Mouse (Mus musculus) heart, adult 11 months (tissue): ENCODE results near the gene Sptb.

Experiments
- DNase-seq: peaks from one replicate; pipeline ENCODE4 v3.0.0; 2022

The Sptb gene

DNA sequence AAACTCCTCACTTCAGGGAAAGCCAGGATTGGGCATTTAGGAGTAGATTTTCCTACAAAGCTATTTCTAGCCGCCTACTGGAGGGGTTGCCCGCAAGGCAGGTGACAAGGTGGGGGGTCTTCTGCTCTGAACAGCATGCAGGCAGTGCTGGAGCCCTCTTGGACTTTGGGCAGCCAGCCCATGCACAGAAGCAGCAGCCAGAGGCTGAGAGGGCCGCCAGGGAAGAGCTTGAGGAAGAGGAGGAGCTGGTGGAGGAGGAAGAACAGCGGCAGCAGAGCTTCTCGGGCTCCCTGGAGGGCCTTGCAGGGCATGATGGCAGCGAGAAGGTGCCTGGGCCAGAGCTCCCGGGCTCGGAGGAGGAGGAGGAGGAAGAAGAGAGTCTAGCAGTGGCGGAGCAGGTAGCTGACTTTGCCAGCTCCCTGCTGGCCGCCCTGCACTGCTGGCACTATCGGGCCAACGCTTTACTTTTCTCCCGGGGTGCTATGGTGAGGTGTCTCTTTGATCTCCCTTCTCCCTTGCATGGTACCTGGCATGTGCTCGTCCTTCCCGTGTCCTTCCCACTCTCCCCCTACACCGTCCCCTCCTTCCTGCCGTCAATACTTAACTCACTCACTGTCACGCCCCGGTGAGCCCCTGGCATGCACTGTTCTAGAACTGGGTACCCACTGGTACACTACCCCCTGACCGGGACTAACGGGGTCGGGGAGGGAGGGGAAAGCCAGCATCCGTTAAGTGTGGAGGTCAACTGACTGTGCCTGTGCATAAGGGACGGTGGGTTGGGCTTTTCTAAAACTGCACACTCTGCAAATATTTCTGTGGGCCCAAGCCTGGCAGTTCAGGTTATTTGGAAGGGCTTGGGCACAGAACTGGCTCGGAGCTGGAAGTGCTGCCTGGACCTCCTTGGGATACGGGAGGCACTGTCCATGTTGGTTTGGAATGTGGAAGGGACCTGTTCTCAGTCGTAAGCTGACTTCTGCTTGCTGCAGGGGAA lies 137.8 kb downstream of the Sptb start:
- no peak for DNase-seq

DNA sequence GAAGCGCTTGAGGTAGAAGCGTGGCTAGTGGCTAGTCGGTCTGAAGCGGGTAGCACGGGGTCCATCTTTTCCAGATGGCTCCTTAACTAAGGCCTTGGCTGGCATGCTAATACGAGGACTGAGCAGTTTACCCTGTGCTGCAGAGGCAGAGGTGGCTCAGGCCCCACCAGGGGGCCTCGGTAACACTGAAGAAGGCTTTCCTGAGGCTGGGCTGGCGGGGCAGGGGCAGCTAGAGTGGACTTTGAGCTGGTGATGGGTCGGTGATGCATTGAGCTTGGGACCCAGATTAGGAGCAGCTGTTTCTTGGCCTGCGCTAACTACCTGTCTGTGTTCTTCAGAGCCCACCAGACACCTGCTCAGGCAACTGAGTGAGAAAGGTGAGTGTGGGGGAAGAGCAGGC lies 139.1 kb downstream of the Sptb start:
- DNase-seq, result no peak

DNA sequence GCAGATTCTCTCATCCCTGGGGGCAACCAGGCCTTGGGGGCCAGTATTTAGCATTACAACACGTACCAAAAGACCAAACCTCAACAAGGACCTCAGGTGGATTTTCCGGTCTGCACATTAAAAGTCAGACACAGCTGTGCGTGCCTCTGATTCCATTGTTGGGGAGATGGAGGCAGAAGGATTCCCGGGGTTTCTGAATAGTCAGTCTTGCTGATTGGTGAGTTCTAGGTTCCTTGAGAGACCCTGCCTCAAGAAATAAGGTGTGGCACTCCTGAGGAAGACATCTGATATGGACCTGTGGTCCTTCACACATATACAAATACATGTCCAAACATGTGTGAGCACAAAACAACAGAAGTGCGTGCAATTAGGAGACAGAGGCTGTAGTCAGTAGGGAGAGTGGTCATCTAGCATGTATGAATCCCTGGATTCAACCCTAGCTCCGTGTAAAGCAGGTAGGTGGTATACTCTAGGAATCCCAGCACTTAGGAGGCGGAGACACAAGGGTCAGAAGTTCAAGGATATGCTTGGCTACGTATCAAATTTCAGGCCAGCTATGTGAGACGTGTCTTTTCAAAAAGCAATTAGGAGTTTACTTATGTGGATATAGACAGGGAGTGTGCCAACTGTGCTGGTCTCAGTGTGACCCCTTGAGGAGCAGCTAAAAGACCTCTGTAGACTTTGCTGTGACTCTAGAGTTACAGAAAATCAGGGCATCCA lies 140.0 kb downstream of the Sptb start:
- DNase-seq, result no peak

DNA sequence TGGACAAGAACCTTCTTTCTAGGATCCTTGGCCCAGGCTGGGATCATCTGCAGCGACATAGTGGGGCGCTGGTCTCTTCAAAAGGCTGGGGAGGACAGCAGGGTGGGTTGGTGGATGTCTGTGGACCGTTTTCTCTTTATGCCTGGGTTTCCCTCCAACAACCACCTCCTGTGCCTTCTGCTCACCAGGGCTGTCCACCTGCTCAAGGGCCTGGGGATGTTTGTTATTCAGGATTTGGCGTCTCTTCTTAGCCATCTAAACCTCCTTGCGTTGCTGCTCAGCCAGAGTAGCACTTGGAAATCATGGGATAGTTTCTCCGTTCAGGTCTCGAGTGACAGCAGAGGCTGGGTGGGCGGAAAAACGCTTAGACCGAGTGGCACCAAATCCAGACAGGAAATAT lies 144.1 kb downstream of the Sptb start:
- DNase-seq, result no peak

GRCm38 (mm10) chr12:76562196-76562595 lies 148.2 kb downstream of the Sptb start:
- DNase-seq, result peak; percentile 93

DNA sequence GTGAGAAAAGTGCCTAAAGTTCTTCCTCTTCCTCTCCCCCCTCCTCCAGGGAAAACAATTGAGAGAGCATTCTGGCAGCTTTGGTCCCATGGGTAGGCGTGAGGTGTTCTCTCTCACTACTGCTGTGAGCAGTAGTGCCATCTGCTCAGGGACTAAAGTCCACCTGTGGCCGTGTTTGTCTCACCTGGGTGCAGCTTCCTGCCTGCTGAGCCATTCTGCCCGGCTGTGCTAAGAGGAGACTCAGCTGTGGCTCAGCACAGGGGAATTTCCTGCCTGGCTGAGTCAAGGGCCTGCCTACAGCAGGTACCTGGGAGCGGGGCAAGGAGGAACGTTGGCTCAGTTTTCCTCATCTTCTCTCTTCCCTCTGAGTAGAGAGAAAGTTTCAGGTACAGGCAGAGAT lies 152.1 kb downstream of the Sptb start:
- no peak for DNase-seq

DNA sequence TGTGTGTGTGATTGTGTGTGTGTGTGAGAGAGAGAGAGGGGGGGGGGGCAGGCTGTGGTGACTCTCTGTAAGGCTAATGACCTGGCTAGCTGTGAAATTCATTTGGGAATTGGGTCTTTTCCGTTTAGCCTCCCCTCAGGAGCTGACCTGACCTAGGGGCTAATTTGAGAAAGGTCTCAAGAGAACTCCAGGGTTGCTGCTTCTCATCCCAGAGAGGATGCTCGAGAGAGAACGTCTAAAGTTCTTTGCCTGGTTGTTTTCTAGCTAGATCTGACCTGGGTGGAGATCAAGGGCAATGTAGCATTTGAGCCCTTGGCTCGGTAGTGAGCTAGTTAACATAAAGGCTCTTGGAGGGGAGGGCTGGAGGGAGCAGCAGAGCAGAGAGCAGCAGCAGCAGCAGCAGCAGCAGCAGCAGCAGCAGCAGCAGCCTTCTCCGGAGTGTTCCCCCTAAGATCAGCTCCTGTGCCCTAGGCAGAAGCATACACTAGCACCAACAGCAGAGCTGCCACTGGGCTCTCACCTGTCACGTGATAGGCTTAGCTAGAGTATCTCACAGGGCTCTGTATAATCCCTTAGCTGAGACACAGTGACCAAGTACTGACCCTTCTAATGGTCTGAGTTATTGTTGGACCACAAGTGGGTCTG lies 153.5 kb downstream of the Sptb start:
- no peak for DNase-seq

DNA sequence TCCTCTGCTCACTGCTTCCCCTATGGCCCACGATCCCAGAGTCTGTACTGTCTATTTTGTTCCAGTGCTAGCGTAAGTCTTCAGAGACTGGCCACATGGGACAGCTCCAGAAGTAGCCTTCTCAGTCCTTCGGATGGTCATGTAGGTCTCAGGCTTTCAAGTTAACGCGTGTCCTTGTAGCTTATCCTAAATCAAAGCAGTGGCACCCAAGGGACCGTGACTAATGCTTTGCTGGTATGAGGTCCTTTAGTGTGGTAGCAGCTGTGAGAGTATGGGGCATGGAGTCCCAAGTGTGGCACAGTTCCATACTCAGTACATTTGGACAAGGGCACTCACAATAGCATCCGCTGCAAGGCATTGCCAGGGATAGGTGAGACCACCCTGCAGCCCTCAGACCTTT lies 154.2 kb downstream of the Sptb start:
- peak; percentile 96 for DNase-seq

- peak; percentile 94 for DNase-seq
These were observed 155.4 kb downstream of the Sptb start for GRCm38 (mm10) chr12:76554871-76555386.

- peak; percentile 97 for DNase-seq
These were observed 156.0 kb downstream of the Sptb start for GRCm38 (mm10) chr12:76554392-76554791.

- DNase-seq, result peak; percentile 99
These were observed 156.4 kb downstream of the Sptb start for GRCm38 (mm10) chr12:76553917-76554316.

DNA sequence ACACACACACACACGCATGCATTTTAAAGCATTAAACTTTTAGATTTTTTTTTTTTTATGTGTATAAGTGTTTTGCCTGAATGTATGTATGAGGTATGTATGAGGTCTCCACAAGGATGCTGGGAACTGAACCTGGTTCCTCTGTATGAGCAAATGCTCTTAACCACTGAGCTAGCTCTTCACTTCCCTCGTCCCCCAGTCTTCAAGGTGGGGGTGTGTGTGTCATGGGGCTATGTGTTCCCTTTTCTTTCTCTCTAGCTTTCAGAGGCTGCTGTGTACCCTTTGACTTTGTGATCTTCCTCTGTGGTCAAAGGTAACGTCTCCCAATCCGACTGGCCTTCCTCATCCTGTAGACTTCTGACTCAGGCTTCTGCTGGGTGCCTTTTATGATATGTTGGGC lies 157.4 kb downstream of the Sptb start:
- peak; percentile 82 for DNase-seq

- DNase-seq, result peak; percentile 98
These were observed 158.0 kb downstream of the Sptb start for GRCm38 (mm10) chr12:76552321-76552720.

GRCm38 (mm10) chr12:76549203-76549602 lies 161.1 kb downstream of the Sptb start:
- DNase-seq, result no peak

- no peak for DNase-seq
These were observed 162.3 kb downstream of the Sptb start for GRCm38 (mm10) chr12:76548082-76548423.

GRCm38 (mm10) chr12:76547409-76548081 lies 162.8 kb downstream of the Sptb start:
- peak; percentile 92 for DNase-seq

DNA sequence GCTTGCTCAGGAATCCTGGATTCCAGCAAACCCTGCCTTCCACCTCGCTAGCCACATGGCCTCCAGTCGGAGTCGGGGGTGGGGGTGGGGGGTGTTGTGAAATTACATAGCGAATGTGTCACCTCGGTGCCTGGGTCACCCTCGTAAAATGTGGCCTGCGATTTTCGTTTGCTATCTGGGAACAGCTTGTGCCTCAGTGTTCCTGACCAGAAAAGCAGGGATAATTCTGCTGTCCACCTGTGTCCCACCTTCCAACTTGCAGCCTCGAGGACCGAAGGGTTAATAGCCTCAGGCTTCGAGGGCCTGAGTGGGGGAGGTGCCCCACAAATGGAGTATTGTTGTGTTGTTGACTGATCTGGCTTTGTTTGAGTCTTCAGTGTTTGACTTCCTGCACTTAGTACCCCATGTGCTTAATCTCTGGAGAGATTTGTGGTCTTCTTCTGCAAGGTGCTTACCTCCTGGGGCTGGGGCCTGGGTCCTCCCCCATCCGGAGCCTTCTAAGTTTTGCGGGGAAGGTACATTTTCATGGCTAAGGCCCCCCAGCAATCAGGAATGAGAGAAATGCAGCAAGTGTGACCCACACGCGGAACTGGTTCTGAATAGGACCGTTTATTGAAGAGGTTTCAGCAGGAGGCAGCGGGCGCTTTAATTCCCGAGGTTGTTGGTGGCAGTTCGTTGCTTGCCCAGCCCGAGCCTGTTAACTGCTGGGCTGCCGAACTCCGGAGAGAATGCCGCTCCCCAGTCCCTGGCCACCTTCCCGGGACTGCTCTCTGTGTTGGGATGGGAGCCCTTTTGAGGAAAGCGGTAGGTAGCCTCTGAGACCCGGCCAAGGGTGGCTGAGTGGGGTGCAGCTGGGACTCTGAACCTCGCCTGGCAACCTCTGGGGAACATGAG lies 163.7 kb downstream of the Sptb start:
- DNase-seq, result peak; percentile 93

DNA sequence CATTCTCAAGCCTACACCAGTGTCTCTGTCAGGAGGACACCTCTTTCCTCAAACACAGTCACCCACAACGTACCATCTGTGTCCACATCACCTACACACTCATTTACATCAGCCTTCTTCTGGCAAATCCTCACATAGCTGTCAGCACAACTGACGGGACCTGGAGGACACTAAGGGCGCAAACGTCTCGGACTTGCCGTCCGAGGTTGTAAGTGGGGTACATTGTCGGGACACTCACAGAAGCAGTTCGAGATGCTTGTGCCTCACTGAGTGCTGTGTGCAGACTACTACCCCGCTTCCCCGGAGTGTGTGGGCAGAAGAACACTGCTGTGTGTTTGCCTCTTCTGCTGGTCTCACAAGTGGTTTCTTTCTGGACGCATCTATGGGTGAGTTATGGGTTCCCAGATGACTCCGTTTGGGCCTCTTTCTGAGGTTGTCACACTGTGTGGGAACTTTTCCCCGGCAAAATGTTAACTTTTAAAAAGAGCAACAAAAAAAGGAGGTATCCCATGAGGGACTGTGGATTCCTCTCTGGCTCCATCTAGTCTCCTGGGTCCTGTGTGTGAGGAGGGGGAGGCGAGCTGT lies 164.5 kb downstream of the Sptb start:
- DNase-seq, result peak; percentile 91

GRCm38 (mm10) chr12:76541879-76542278 lies 168.5 kb downstream of the Sptb start:
- no peak for DNase-seq

DNA sequence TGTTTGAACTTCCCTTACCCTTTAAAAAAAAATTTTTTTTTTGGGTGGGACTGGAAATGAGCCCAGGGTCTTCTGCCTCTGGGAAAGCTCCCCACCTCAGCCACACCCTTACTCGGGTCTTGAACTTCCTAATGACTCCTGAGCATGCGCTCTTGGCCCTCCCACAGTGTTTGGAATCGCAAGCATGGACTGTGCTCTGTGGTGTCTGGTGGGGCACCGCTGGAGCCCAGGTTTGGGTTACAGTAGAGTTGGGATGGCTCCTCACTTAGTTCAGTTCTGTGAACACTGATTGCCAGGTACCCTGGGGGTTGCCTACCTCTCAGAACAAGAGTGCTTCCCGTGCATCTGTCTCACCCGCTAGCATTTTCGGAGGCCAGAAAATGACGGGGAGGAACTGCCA lies 168.9 kb downstream of the Sptb start:
- peak; percentile 95 for DNase-seq

- DNase-seq, result peak; percentile 91
These were observed 169.6 kb downstream of the Sptb start for GRCm38 (mm10) chr12:76540701-76541221.
